Mouse (Mus musculus): Measurements from ENCODE around the gene Cdh23.

GRCm38 (mm10) chr10:60292209-60292608 lies 404.1 kb downstream of the Cdh23 start:
- no peak for TF ChIP-seq POLR2A (IDR thresholded peaks at IDR 0.05; ENCODE audit: insufficient read length, low read depth)
- no peak for TF ChIP-seq MAX (IDR thresholded peaks at IDR 0.05; ENCODE audit: low read depth)
- no peak for TF ChIP-seq MYOG (IDR thresholded peaks at IDR 0.05; ENCODE audit: control insufficient read depth in 1 of 3, insufficient read depth in 1 of 3, insufficient read length in 2 of 3, low read depth in 2 of 3)
- no peak for TF ChIP-seq POLR2AphosphoS2 (IDR thresholded peaks at IDR 0.05; ENCODE audit: insufficient read length, low read depth)
- TF ChIP-seq TCF12 (IDR thresholded peaks at IDR 0.05; ENCODE audit: insufficient read depth, poor library complexity, severe bottlenecking), result no peak
- TF ChIP-seq CEBPB (IDR thresholded peaks at IDR 0.05; ENCODE audit: insufficient read depth, poor library complexity, severe bottlenecking), result no peak

All from myocyte (in vitro differentiated cells).